Mouse (Mus musculus) stomach, postnatal 0 days (tissue): Measurements from ENCODE around the gene Elmod1. TPM values are rescaled to one million over a fixed set of nuclear protein-coding genes. Genes with fewer than 3 reads are reported as not detected.

ENCODE experiments used
- ATAC-seq: fragments of 200-750 bp; cut with Nextera tagmentation; 2 replicates; pipeline ENCODE4 v1.8.0; 2017; ENCODE audit not compliant: low FRiP score, low TSS enrichment
- DNase-seq: peaks from one replicate; pipeline ENCODE4 v3.0.0-alpha.2; 2016; ENCODE audit warnings: low spot score
- H3K27ac ChIP-seq: fragments of 300-500 bp; sonication (generic); replicated peaks from 2 replicates; pipeline ENCODE4 v1.5.1; 2014; ENCODE audit warnings: mild to moderate bottlenecking, control low read depth
- H3K27me3 ChIP-seq: fragments of 300-500 bp; sonication (generic); 2 replicates; pipeline ENCODE4 v1.6.1; 2014; ENCODE audit warnings: low read length; ENCODE audit not compliant: control insufficient read depth, insufficient read depth
- H3K36me3 ChIP-seq: fragments of 300-500 bp; sonication (generic); 2 replicates; pipeline ENCODE4 v1.6.1; 2014; ENCODE audit warnings: low read length, mixed read lengths; ENCODE audit not compliant: control insufficient read depth, insufficient read depth
- H3K4me1 ChIP-seq: fragments of 300-500 bp; sonication (generic); replicated peaks from 2 replicates; pipeline ENCODE4 v1.6.1; 2014; ENCODE audit warnings: antibody characterized with exemption; ENCODE audit not compliant: control insufficient read depth, insufficient read depth
- H3K4me2 ChIP-seq: fragments of 300-500 bp; sonication (generic); replicated peaks from 2 replicates; pipeline ENCODE4 v1.6.1; 2014; ENCODE audit warnings: low read depth, mild to moderate bottlenecking, control low read depth, moderate library complexity
- H3K4me3 ChIP-seq: fragments of 300-500 bp; sonication (generic); 2 replicates; pipeline ENCODE4 v1.5.1; 2014; ENCODE audit warnings: low read depth, low read length, control low read depth
- H3K9ac ChIP-seq: fragments of 300-500 bp; sonication (generic); 2 replicates; pipeline ENCODE4 v1.6.1; 2014; ENCODE audit warnings: mild to moderate bottlenecking, low read length, control low read depth, mixed read lengths
- H3K9me3 ChIP-seq: fragments of 300-500 bp; sonication (generic); 2 replicates; pipeline ENCODE4 v1.6.1; 2016; ENCODE audit warnings: low read length; ENCODE audit not compliant: control insufficient read depth
- CTCF ChIP-seq: IDR thresholded peaks from 2 replicates; pipeline ENCODE4 v1.5.1; 2016; ENCODE audit warnings: antibody characterized with exemption, low read depth, mild to moderate bottlenecking, moderate library complexity
- EP300 ChIP-seq: optimal IDR thresholded peaks from 2 replicates; pipeline ENCODE3; 2016; ENCODE audit warnings: antibody characterized with exemption
- WGBS: fragments of 180-500 bp; shearing (Covaris S2); extraction: QIAGEN DNeasy Blood & Tissue Kit; methylation state at CpG from one replicate; pipeline ENCODE4 v1.1.7; 2014; 5-methylcytosine and 5-hydroxymethylcytosine counted together
- polyA plus RNA-seq: library from polyadenylated mRNA; unstranded; fragments of >200 nt; fragmentation: Nextera tagmentation; extraction: Ambion mirVana; gene quantifications from 2 replicates; pipeline ENCODE4 v1.2.1, GENCODE M21; 2015

The Elmod1 gene
- polyA plus RNA-seq, 1 experiment from 2014 or later, result 9.2 TPM

- Histone ChIP-seq H3K27ac (no peak overlapping the region), H3K9me3 (no peaks in the 10 kb centered on the region), H3K36me3 (no peaks in the 10 kb centered on the region), H3K27me3 (no peaks in the 10 kb centered on the region), H3K9ac (no peak overlapping the region), H3K4me3 (no peak overlapping the region), H3K4me2 (no peak overlapping the region), H3K4me1 (no peaks in the 10 kb centered on the region)
- no peak for DNase-seq
- TF ChIP-seq EP300 (no peak), CTCF (no peak)
- 20% methylated on average over 7 of the region's 7 CpGs for WGBS
- ATAC-seq, result no peak
Measured at GRCm38 (mm10) chr9:53930906-53931305, 44.2 kb downstream of the Elmod1 start.

DNA sequence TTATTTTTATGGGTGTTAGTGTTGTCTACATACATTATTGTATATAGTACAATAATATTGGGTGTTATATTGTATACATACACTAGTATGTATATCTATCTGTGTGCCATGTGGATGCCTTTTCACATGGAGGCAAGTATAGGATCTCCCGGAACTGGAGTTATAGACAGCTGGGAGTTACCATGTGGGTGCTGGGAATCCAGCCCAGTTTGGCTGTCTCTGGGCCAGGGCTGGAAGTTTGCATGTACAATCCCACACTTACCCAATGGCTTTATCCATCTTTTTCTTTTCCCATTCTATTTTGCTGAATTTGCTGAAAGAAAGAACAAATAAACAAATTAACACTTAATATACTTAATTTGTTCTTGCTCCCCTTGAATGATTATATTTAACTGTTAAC lies 54.0 kb downstream of the Elmod1 start:
- Histone ChIP-seq H3K36me3 (no peaks in the 10 kb centered on the region), H3K27me3 (no peaks in the 10 kb centered on the region), H3K9ac (no peak overlapping the region), H3K9me3 (no peaks in the 10 kb centered on the region), H3K27ac (no peak overlapping the region), H3K4me1 (no peaks in the 10 kb centered on the region), H3K4me2 (no peak overlapping the region), H3K4me3 (no peak overlapping the region)
- WGBS, result 92% methylated on average over 1 of the region's 1 CpGs
- no peak for TF ChIP-seq CTCF
- no peak for TF ChIP-seq EP300
- DNase-seq (no peak), ATAC-seq (no peak)

- 68% methylated on average over 10 of the region's 10 CpGs for WGBS
- Histone ChIP-seq H3K36me3 (no peaks in the 10 kb centered on the region), H3K9me3 (no peaks in the 10 kb centered on the region), H3K4me3 (no peak overlapping the region), H3K9ac (no peak overlapping the region), H3K4me2 (no peak overlapping the region), H3K27ac (no peak overlapping the region), H3K27me3 (no peaks in the 10 kb centered on the region), H3K4me1 (no peaks in the 10 kb centered on the region)
- TF ChIP-seq EP300 (no peak), CTCF (no peak)
- no peak for ATAC-seq
- DNase-seq, result no peak
Measured at GRCm38 (mm10) chr9:53915929-53916721, 59.0 kb downstream of the Elmod1 start.

DNA sequence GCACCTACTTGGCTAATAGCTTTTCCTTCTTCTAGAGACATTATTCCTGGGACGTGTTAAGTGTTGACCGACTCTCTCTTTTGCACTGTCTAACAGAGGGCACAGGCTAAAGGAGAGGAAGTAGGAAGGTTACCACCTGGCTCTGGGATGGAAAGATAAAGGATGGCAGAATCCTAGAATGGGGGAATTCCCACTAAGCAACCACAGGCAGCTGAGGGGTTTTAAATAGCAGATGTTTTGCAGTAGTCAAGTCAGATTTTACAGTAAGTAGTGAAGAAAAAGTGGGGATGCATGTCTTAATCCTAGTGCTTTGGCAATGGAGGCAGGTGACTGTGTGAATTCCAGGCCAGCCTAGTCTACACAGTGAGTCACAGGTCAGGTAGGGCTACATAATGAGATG lies 64.3 kb downstream of the Elmod1 start:
- Histone ChIP-seq H3K36me3 (no peaks in the 10 kb centered on the region), H3K4me1 (no peaks in the 10 kb centered on the region), H3K4me2 (no peak overlapping the region), H3K27ac (no peak overlapping the region), H3K4me3 (no peak overlapping the region), H3K9ac (no peak overlapping the region), H3K9me3 (no peaks in the 10 kb centered on the region), H3K27me3 (no peaks in the 10 kb centered on the region)
- no peak for ATAC-seq
- no peak for TF ChIP-seq CTCF
- no peak for TF ChIP-seq EP300
- WGBS, result 62% methylated on average over 2 of the region's 2 CpGs
- no peak for DNase-seq

GRCm38 (mm10) chr9:53910331-53910730 lies 64.8 kb downstream of the Elmod1 start:
- Histone ChIP-seq H3K9me3 (no peaks in the 10 kb centered on the region), H3K27me3 (no peaks in the 10 kb centered on the region), H3K36me3 (no peaks in the 10 kb centered on the region), H3K9ac (no peak overlapping the region), H3K4me1 (no peaks in the 10 kb centered on the region), H3K4me2 (no peak overlapping the region), H3K27ac (no peak overlapping the region), H3K4me3 (no peak overlapping the region)
- ATAC-seq (no peak), DNase-seq (no peak)
- TF ChIP-seq EP300, result no peak
- TF ChIP-seq CTCF, result no peak
- WGBS, result 76% methylated on average over 5 of the region's 5 CpGs

DNA sequence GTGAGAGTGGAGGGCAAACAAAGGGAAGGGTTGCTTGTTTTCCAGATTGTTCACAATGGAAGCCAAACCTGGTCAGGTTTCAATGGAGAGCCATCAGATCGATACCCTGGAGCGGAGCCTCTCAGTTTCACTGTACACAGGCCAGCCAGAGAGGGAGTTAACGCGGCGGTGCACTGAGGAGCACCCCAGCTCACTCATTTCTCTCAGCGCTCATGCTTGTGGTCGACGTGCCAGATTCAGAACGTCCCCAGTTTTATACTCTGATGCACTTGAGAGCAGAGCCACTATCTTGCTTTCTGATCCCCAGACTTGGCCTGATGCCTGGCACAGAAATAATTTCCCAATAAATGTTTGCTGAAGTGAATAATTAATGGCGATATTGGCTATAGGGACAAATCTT lies 68.3 kb downstream of the Elmod1 start:
- no peak overlapping the region for H3K4me3 ChIP-seq
- no peaks in the 10 kb centered on the region for H3K4me1 ChIP-seq
- 64% methylated on average over 10 of the region's 10 CpGs for WGBS
- no peak for ATAC-seq
- no peak overlapping the region for H3K27ac ChIP-seq
- no peaks in the 10 kb centered on the region for H3K36me3 ChIP-seq
- no peak overlapping the region for H3K9ac ChIP-seq
- no peak for TF ChIP-seq CTCF
- no peak for TF ChIP-seq EP300
- H3K27me3 ChIP-seq, result no peaks in the 10 kb centered on the region
- H3K4me2 ChIP-seq, result no peak overlapping the region
- no peaks in the 10 kb centered on the region for H3K9me3 ChIP-seq
- DNase-seq, result no peak
